ENCODE assay signal across 9 mouse cellular contexts in the genomic region with DNA sequence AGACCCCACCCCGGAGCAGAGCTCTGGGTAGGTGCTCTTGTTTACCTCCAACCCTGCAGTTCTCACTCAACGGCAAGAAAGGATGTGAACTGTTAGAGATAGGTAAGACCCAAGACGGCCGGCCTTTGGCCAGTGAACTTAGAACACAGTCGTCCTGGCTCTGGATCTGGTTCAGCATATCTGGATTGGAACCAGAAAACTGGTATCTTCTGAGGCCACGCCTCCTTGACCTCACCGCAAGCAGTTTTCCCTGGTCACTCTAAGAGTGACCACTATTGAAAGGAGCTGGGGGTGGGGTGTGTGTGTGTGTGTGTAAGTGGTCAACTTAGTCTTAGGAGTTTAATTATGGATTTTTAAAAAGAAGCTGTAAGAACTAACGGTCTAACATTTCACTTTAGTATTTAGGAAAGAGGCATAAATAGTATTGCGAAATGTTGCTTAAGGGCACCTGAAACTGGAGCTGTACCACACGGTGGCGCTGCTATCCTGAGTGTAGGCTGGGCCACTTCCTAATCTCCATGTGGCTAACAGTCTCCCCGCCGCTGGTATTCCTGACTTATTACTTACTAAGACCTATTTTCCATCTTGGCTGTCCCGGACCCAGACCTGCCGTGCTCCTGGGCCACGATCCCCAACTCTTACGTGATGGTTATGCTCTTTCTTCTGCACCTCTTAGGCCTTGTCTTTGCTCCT. TPM values are rescaled to one million over a fixed set of nuclear protein-coding genes. Genes with fewer than 3 reads are reported as not detected.
A peak's percentile ranks its signal among the peaks of the same experiment; 100 is the strongest.
DNase-seq lines count a peak whose midpoint lies in the region; ATAC-seq lines count a peak whose summit lies in the region.
"Had no signal": no experiment of that assay in that cellular context is flagged by ENCODE, and none has a peak within 500 bp of the region (broad histone marks: within the 10 kb centered on the region; RNA-seq: fewer than 3 reads in every experiment).

No protein-coding gene starts in this region.

- no peaks in the 10 kb centered on the region for H3K27me3 ChIP-seq in embryonic facial prominence, embryonic 11.5 days (ENCODE audit: control insufficient read depth, insufficient read depth, low read length)
- peaks cover 7% of the 10 kb centered on the region; the same call in 1 of the 2 replicates for H3K27me3 ChIP-seq in heart, embryonic 10.5 days (ENCODE audit: insufficient read depth, poor library complexity, severe bottlenecking)
- 0 out of 2 replicates have a peak, but pooled peaks cover 5% of the 10 kb centered on the region for H3K27me3 ChIP-seq in liver, embryonic 13.5 days
- H3K27me3 ChIP-seq: embryonic facial prominence, embryonic 15.5 days had no signal

- no peak overlapping the region for H3K4me2 ChIP-seq in embryonic facial prominence, embryonic 11.5 days (ENCODE audit: low read depth, low read length)
- peak overlapping the region; percentile 45 for H3K4me2 ChIP-seq in liver, embryonic 13.5 days
- H3K4me2 ChIP-seq: embryonic facial prominence, embryonic 15.5 days had no signal

- ATAC-seq in embryonic facial prominence, embryonic 11.5 days (replicated peaks; ENCODE audit: insufficient number of reproducible peaks, low FRiP score, low TSS enrichment, low read depth): 0 out of 2 replicates have a peak, but pooled peaks have one; percentile 39
- 0 out of 2 replicates have a peak, but pooled peaks have one; percentile 17 for ATAC-seq in liver, embryonic 13.5 days (ENCODE audit: low read depth)

- DNase-seq in A20 (ENCODE audit: low read depth, low spot score): peak; percentile 64
- DNase-seq in adrenal gland, postnatal 10 days: peak; percentile 90
- DNase-seq in embryonic facial prominence, embryonic 11.5 days (ENCODE audit: low spot score): peak; percentile 93
- peak; percentile 83 for DNase-seq in heart, embryonic 10.5 days (ENCODE audit: low spot score)
- peak; percentile 92 for DNase-seq in kidney, postnatal 10 days
- peak; percentile 63 for DNase-seq in liver, embryonic 13.5 days
- peak; percentile 78 for DNase-seq in naive thymus-derived CD4-positive, alpha-beta T cell, adult 2 months (ENCODE audit: low read depth)
- peak; percentile 70 to 87 for DNase-seq in spleen, postnatal 4 days (ENCODE audit: low spot score in 2 of 2)

- H3K4me1 ChIP-seq in embryonic facial prominence, embryonic 11.5 days (ENCODE audit: control insufficient read depth, insufficient read depth, low read length): no peaks in the 10 kb centered on the region
- H3K4me1 ChIP-seq in heart, embryonic 10.5 days: peaks cover 8% of the 10 kb centered on the region
- H3K4me1 ChIP-seq in liver, embryonic 13.5 days (replicated peaks): peaks cover 34% of the 10 kb centered on the region
- H3K4me1 ChIP-seq: embryonic facial prominence, embryonic 15.5 days had no signal

- WGBS in embryonic facial prominence, embryonic 11.5 days: 38% methylated on average over 17 of the region's 17 CpGs
- 38% methylated on average over 17 of the region's 17 CpGs for WGBS in heart, embryonic 10.5 days
- 34% methylated on average over 17 of the region's 17 CpGs for WGBS in liver, embryonic 13.5 days (ENCODE audit: insufficient replicate concordance)

- H3K27ac ChIP-seq in embryonic facial prominence, embryonic 11.5 days (replicated peaks; ENCODE audit: low read depth, low read length): no peak overlapping the region
- peak overlapping the region; percentile 62 for H3K27ac ChIP-seq in heart, embryonic 10.5 days
- H3K27ac ChIP-seq in liver, embryonic 13.5 days: peak overlapping the region; percentile 91
- H3K27ac ChIP-seq: embryonic facial prominence, embryonic 15.5 days had no signal

- no peak overlapping the region for H3K9ac ChIP-seq in embryonic facial prominence, embryonic 11.5 days (replicated peaks; ENCODE audit: low read length)
- peak overlapping the region; percentile 33 for H3K9ac ChIP-seq in liver, embryonic 13.5 days
- H3K9ac ChIP-seq: embryonic facial prominence, embryonic 15.5 days had no signal

- H3K4me3 ChIP-seq in embryonic facial prominence, embryonic 11.5 days (ENCODE audit: low read depth, low read length): no peak overlapping the region
- no peak overlapping the region for H3K4me3 ChIP-seq in heart, embryonic 10.5 days
- H3K4me3 ChIP-seq in liver, embryonic 13.5 days (replicated peaks): 0 out of 2 replicates have a peak overlapping the region, but pooled peaks have one; percentile 7
- H3K4me3 ChIP-seq: embryonic facial prominence, embryonic 15.5 days had no signal

- no peaks in the 10 kb centered on the region for H3K36me3 ChIP-seq in embryonic facial prominence, embryonic 11.5 days (replicated peaks; ENCODE audit: control insufficient read depth, insufficient read depth, low read depth, low read length)
- H3K36me3 ChIP-seq in heart, embryonic 10.5 days: no peaks in the 10 kb centered on the region
- no peaks in the 10 kb centered on the region for H3K36me3 ChIP-seq in liver, embryonic 13.5 days
- H3K36me3 ChIP-seq: embryonic facial prominence, embryonic 15.5 days had no signal

- no peaks in the 10 kb centered on the region for H3K9me3 ChIP-seq in embryonic facial prominence, embryonic 11.5 days (replicated peaks; ENCODE audit: control insufficient read depth, low read length)
- H3K9me3 ChIP-seq in heart, embryonic 10.5 days: no peaks in the 10 kb centered on the region
- no peaks in the 10 kb centered on the region for H3K9me3 ChIP-seq in liver, embryonic 13.5 days (replicated peaks)
- H3K9me3 ChIP-seq: embryonic facial prominence, embryonic 15.5 days had no signal

RNA-seq across cellular contexts. Expression of a gene that starts 17.9 kb away (rescaled TPM):
- total RNA-seq in adrenal gland, postnatal 10 days (2021): 10 to 100 TPM; 17.1 to 37.9 TPM
- not detected in 2 replicates for polyA plus RNA-seq in embryonic facial prominence, embryonic 11.5 days (2014; fragmentation: Nextera tagmentation; extraction: Ambion mirVana)
- polyA plus RNA-seq in heart, embryonic 10.5 days (2016; fragmentation: Nextera tagmentation; extraction: Ambion mirVana): 0.17 and 1.1 TPM in 2 replicates
- polyA plus RNA-seq in liver, embryonic 13.5 days (2015; fragmentation: Nextera tagmentation; extraction: Ambion mirVana): 5.2 and 5.7 TPM in 2 replicates

RNA-seq across cellular contexts. Expression of a gene that starts 20.6 kb away (rescaled TPM):
- 10 to 100 TPM; 35.0 to 76.1 TPM for total RNA-seq in adrenal gland, postnatal 10 days (2021)
- polyA plus RNA-seq in embryonic facial prominence, embryonic 11.5 days (2014; fragmentation: Nextera tagmentation; extraction: Ambion mirVana): 0.46 and 0.95 TPM in 2 replicates
- 0.23 and 0.93 TPM in 2 replicates for polyA plus RNA-seq in heart, embryonic 10.5 days (2016; fragmentation: Nextera tagmentation; extraction: Ambion mirVana)
- polyA plus RNA-seq in liver, embryonic 13.5 days (2015; fragmentation: Nextera tagmentation; extraction: Ambion mirVana): 1.4 and 1.8 TPM in 2 replicates

RNA-seq across cellular contexts. Expression of a gene that starts 55.6 kb away (rescaled TPM):
- total RNA-seq in adrenal gland, postnatal 10 days (2021): 1 to 10 TPM; 2.1 to 2.5 TPM
- 0.39 TPM in 1 of 2 replicates, not detected in the other for polyA plus RNA-seq in embryonic facial prominence, embryonic 11.5 days (2014; fragmentation: Nextera tagmentation; extraction: Ambion mirVana)
- 0.28 and 0.59 TPM in 2 replicates for polyA plus RNA-seq in heart, embryonic 10.5 days (2016; fragmentation: Nextera tagmentation; extraction: Ambion mirVana)
- polyA plus RNA-seq in liver, embryonic 13.5 days (2015; fragmentation: Nextera tagmentation; extraction: Ambion mirVana): 1.2 and 1.3 TPM in 2 replicates

RNA-seq across cellular contexts. Expression of a gene that starts 57.8 kb away (rescaled TPM):
- total RNA-seq in adrenal gland, postnatal 10 days (2021): 10 to 100 TPM; 29.9 to 37.6 TPM
- polyA plus RNA-seq in embryonic facial prominence, embryonic 11.5 days (2014; fragmentation: Nextera tagmentation; extraction: Ambion mirVana): 7.6 and 11.2 TPM in 2 replicates
- polyA plus RNA-seq in heart, embryonic 10.5 days (2016; fragmentation: Nextera tagmentation; extraction: Ambion mirVana): 5.7 and 9.3 TPM in 2 replicates
- 1.1 and 1.2 TPM in 2 replicates for polyA plus RNA-seq in liver, embryonic 13.5 days (2015; fragmentation: Nextera tagmentation; extraction: Ambion mirVana)

RNA-seq across cellular contexts. Expression of a gene that starts 59.3 kb away (rescaled TPM):
- total RNA-seq in adrenal gland, postnatal 10 days (2021): 1,000 to 10,000 TPM; 1,467 to 1,540 TPM
- polyA plus RNA-seq in embryonic facial prominence, embryonic 11.5 days (2014; fragmentation: Nextera tagmentation; extraction: Ambion mirVana): 54.2 and 57.6 TPM in 2 replicates
- 79.1 and 102 TPM in 2 replicates for polyA plus RNA-seq in heart, embryonic 10.5 days (2016; fragmentation: Nextera tagmentation; extraction: Ambion mirVana)
- polyA plus RNA-seq in liver, embryonic 13.5 days (2015; fragmentation: Nextera tagmentation; extraction: Ambion mirVana): 83.7 and 87.2 TPM in 2 replicates
